Mouse (Mus musculus) adrenal gland, postnatal 14 days (tissue): Measurements from ENCODE around the gene Cnnm3. TPM values are rescaled to one million over a fixed set of nuclear protein-coding genes. Genes with fewer than 3 reads are reported as not detected.
"Not testable (repeated sequence)": the region's sequence is repeated elsewhere in the genome, so short reads cannot be mapped to it uniquely, and the experiment has no call there.

Experiments used
- DNase-seq: peaks from one replicate; pipeline ENCODE4 v3.0.0; 2021; ENCODE audit warnings: mixed read lengths
- total RNA-seq: library from RNA; stranded (reverse); gene quantifications from 2 replicates; pipeline ENCODE4 v1.2.3, GENCODE M21; 2021

Cnnm3 gene
- total RNA-seq, 1 experiment from 2014 or later = 26.3 TPM

- peak; percentile 82 for DNase-seq
These were observed 24.1 kb downstream of the Cnnm3 start for GRCm38 (mm10) chr1:36535477-36536396.

GRCm38 (mm10) chr1:36536397-36536728 is 24.7 kb downstream of the Cnnm3 start:
- DNase-seq = no peak

DNA sequence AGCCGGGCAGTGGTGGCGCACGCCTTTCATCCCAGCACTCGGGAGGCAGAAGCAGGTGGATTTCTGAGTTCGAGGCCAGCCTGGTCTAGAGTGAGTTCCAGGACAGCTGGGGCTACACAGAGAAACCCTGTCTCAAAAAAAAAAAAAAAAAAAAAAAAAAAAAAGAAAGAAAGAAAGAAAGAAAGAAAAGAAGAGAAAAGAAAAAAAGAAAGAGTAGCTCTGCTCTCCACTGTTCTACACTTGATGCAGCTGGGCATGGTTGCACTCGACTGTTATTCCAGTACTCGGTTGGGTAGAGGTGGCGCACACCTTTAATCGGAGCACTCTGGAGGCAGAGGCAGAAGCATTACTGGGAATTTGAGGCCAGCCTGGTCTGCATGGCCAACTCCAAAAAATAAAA is 25.1 kb downstream of the Cnnm3 start, which contains the start of gene Ankrd23:
TSS of gene Ankrd23 (minus strand) at position 101 of the 400 bp plus-strand sequence.
- not testable (repeated sequence) for DNase-seq

GRCm38 (mm10) chr1:36538727-36539126 is 27.1 kb downstream of the Cnnm3 start:
- DNase-seq = no peak

- DNase-seq = peak; percentile 94
These were observed 27.5 kb downstream of the Cnnm3 start, which contains the start of gene Gm42417 for GRCm38 (mm10) chr1:36539186-36539585. TSS of gene Gm42417 (minus strand) at chr1:36539429.

DNA sequence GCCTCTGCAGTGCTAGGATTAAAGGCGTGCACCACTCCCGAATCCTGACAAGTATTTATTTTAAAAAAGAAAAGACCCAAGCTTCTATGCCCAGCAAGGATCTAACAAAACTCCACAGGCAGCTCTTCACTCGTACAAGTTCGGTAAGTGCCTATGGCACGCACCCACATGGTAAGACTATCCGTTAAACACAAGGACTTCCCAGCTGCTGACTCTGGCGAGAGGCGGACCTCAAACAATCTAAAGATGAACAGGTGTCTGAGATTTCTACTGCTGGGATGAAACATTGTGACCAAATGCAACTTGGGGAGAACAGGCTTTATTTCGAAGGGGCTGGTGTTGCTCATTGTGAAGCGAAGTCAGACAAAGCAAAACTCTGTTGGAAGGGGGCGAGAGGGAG is 28.5 kb downstream of the Cnnm3 start:
- DNase-seq = no peak

DNA sequence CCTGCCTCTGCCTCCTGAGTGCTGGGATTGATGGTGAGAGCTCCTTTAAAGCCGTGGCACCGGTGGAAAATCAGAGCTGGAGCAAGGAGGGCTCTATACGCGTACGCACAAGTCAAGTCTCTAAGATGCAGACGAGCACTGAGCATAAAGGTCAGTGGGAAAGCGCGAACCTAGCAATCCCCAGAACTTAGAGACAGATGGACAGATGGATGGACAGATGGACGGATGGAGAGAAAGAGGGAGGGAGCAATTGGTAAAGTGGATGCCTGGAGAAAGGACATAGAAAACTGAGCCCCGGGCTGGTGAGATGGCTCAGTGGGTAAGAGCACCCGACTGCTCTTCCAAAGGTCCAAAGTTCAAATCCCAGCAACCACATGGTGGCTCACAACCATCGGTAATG is 29.1 kb downstream of the Cnnm3 start:
- no peak for DNase-seq

- DNase-seq = no peak
These were observed 30.2 kb downstream of the Cnnm3 start for GRCm38 (mm10) chr1:36541844-36542243.

DNA sequence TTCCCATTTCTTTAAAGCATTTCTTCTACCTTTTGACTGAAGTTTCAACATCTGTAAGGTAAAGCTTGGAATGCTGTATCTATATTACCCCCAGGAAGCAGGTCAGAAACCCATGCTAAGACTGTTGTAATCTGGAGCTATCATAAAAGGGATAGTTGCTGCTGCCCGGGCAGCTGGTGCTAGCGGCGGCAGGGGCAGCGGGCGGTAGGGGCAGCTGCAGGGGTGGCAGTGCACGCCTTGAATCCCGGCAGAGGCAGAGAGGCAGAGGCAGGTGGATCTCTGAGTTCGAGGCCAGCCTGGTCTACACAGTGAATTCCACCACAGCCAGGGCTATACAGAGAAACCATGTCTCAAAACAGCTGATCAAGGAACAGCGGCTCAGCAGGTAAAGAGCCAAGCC is 31.3 kb downstream of the Cnnm3 start:
- no peak for DNase-seq

GRCm38 (mm10) chr1:36545382-36545781 is 33.7 kb downstream of the Cnnm3 start:
- no peak for DNase-seq

GRCm38 (mm10) chr1:36545845-36546600 is 34.4 kb downstream of the Cnnm3 start:
- DNase-seq = no peak

GRCm38 (mm10) chr1:36546888-36547471 is 35.3 kb downstream of the Cnnm3 start, which contains the start of gene Ankrd39:
TSS of gene Ankrd39 (minus strand) at chr1:36547445.
- peak; percentile 98 for DNase-seq

- peak; percentile 57 for DNase-seq
These were observed 36.4 kb downstream of the Cnnm3 start for GRCm38 (mm10) chr1:36547981-36548598.

GRCm38 (mm10) chr1:36548771-36549170 is 37.1 kb downstream of the Cnnm3 start:
- DNase-seq = no peak

DNA sequence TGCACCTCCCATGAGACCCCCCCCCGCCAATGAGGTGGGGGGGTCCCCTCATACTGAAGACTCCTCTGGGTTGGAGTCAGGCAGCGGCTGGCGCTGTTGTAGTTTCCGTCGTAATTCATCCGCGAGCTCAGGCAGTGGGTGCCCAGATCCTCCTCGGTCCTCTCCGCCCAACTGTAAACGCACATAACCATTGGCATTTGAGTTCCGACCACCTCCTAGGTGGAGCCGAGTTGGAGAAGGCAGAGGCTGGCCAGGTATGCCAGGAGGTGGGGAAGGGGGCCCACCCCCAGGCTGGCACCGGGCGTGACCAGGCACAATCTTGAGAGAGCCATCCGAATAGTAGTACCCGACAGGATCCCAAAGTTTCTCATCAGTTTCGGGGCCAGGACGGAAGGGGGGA is 37.8 kb downstream of the Cnnm3 start:
- no peak for DNase-seq

- no peak for DNase-seq
These were observed 38.6 kb downstream of the Cnnm3 start for GRCm38 (mm10) chr1:36550075-36550863.

GRCm38 (mm10) chr1:36551904-36552303 is 40.2 kb downstream of the Cnnm3 start:
- no peak for DNase-seq

- no peak for DNase-seq
These were observed 40.8 kb downstream of the Cnnm3 start for GRCm38 (mm10) chr1:36552506-36552905.

DNA sequence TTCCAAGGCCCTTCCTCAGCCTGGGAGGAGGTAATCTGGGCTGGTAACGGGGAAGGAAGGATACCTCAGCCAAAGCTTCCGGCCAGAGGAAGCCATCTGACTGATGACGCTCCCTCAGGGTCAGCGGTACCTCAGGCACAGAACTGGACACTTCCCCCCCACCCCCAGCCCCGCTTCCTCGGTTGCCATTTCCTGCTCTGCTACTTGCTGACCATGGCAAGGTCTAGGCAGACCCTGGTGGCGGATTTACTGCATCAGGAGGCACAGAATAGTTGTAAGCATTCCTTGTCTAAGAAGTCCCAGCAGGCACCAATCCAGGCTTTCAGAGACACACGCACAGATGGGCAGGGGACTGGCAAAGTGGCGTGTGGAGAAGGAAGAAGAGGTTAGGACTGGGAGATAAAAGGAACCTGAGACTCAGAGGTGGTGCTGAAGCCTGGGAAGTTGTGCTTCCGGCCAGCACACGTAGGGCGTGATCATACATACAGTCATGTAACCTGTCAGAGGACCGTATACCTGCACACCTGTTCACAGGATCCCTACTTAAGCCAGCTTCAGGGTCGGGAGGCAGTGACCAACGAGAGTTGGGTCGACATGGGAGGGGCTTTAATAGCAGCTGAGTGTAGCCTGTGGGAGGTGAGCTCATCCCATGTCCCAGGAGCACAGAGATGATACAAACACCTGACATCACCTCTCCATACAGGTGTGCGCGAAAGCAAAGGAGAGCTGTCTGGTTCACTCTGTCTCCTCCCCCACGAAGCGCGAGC is 43.1 kb downstream of the Cnnm3 start:
- peak; percentile 60 for DNase-seq

DNA sequence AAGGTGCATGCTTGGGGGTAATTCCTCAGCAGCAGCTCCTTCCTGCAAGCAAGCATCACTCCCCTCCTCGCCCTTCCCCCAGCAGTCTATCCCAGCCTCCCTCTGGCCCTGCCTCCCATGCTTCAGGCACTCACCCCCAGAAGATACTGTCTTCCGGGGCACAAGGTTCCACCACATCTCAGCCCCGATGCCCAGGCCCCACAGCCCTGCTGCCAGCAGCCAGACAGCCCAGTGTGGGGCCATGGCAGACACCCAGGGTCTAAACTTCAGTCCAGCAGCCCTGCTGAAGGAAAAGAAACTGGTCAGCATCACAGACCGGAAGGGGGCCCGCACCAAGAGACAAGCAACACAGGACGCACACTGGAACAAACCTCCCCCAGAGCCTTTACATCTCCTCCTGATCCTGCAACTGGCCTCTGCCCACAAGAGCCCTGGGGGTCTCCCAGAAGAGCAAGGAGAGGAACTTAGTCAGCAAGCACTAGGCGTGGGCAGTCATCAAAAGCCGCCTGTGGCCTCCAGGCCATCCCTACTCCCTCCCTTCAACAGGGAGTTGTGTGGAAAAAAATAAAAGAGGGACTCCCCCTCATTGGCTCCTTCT is 44.2 kb downstream of the Cnnm3 start:
- peak; percentile 50 for DNase-seq
